Mouse (Mus musculus): Measurements from ENCODE around the gene Fn3krp. TPM values are rescaled to one million over a fixed set of nuclear protein-coding genes. Genes with fewer than 3 reads are reported as not detected.

The Fn3krp gene
- polyA plus RNA-seq, 1 experiment from 2014 or later: 4.6 TPM

- DNase-seq (ENCODE audit: low spot score) (no peak), ATAC-seq (ENCODE audit: low FRiP score, low TSS enrichment) (0 out of 2 replicates have a peak, but pooled peaks have one; percentile 6)
- Histone ChIP-seq H3K4me2 (replicated peaks; ENCODE audit: low read depth) (peak overlapping the region; percentile 73), H3K36me3 (ENCODE audit: control insufficient read depth, insufficient read depth, low read length) (no peaks in the 10 kb centered on the region), H3K9me3 (ENCODE audit: control insufficient read depth, low read length) (no peaks in the 10 kb centered on the region), H3K27me3 (ENCODE audit: control insufficient read depth, insufficient read depth, low read length) (no peaks in the 10 kb centered on the region), H3K4me3 (ENCODE audit: low read depth, low read length) (peak overlapping the region; percentile 71), H3K27ac (replicated peaks) (no peak overlapping the region; the same call in 1 of the 2 replicates), H3K4me1 (replicated peaks; ENCODE audit: control insufficient read depth, insufficient read depth) (0 out of 2 replicates have a peak, but pooled peaks cover 2% of the 10 kb centered on the region), H3K9ac (ENCODE audit: low read length) (no peak overlapping the region)
- WGBS: 25% methylated on average over 9 of the region's 9 CpGs
- TF ChIP-seq CTCF (IDR thresholded peaks at IDR 0.05; ENCODE audit: low read depth): no peak
- no peak for TF ChIP-seq EP300 (optimal IDR thresholded peaks at IDR 0.05)
These were observed 30.1 kb downstream of the Fn3krp start for GRCm38 (mm10) chr11:121451216-121451726.

- under 1% methylated on average over 57 of the region's 58 CpGs for WGBS
- H3K9me3 ChIP-seq (ENCODE audit: control insufficient read depth, low read length): no peaks in the 10 kb centered on the region
- peak; percentile 95 for ATAC-seq (ENCODE audit: low FRiP score, low TSS enrichment)
- H3K4me3 ChIP-seq (ENCODE audit: low read depth, low read length): peak within 1 kb of the TSS; percentile 71
- no peaks in the 10 kb centered on the region for H3K27me3 ChIP-seq (ENCODE audit: control insufficient read depth, insufficient read depth, low read length)
- H3K4me2 ChIP-seq (replicated peaks; ENCODE audit: low read depth): peak within 1 kb of the TSS; percentile 73
- H3K4me1 ChIP-seq (replicated peaks; ENCODE audit: control insufficient read depth, insufficient read depth): 0 out of 2 replicates have a peak, but pooled peaks cover 2% of the 10 kb centered on the region
- no peaks in the 10 kb centered on the region for H3K36me3 ChIP-seq (ENCODE audit: control insufficient read depth, insufficient read depth, low read length)
- peak; percentile 94 for DNase-seq (ENCODE audit: low spot score)
- peak within 1 kb of the TSS; percentile 64 for H3K9ac ChIP-seq (ENCODE audit: low read length)
- TF ChIP-seq EP300 (optimal IDR thresholded peaks at IDR 0.05) (no peak), CTCF (IDR thresholded peaks at IDR 0.05; ENCODE audit: low read depth) (peak; percentile 37)
- H3K27ac ChIP-seq (replicated peaks): peak within 1 kb of the TSS; percentile 45
These were observed 30.8 kb downstream of the Fn3krp start, which contains the start of gene Tbcd for GRCm38 (mm10) chr11:121451753-121452635. TSS of gene Tbcd (plus strand) at chr11:121451949.

GRCm38 (mm10) chr11:121457874-121458273, 36.7 kb downstream of the Fn3krp start:
- H3K9me3 ChIP-seq (ENCODE audit: control insufficient read depth, low read length): no peaks in the 10 kb centered on the region
- peaks cover 7% of the 10 kb centered on the region; the same call in 1 of the 2 replicates for H3K36me3 ChIP-seq (ENCODE audit: control insufficient read depth, insufficient read depth, low read length)

GRCm38 (mm10) chr11:121467408-121467807, 46.2 kb downstream of the Fn3krp start:
- DNase-seq (ENCODE audit: low spot score) (no peak), ATAC-seq (ENCODE audit: low FRiP score, low TSS enrichment) (no peak)
- peaks cover 3% of the 10 kb centered on the region; the same call in 1 of the 2 replicates for H3K36me3 ChIP-seq (ENCODE audit: control insufficient read depth, insufficient read depth, low read length)
- H3K27ac ChIP-seq (replicated peaks): no peak overlapping the region
- H3K27me3 ChIP-seq (ENCODE audit: control insufficient read depth, insufficient read depth, low read length): no peaks in the 10 kb centered on the region
- H3K9me3 ChIP-seq (ENCODE audit: control insufficient read depth, low read length): no peaks in the 10 kb centered on the region
- TF ChIP-seq CTCF (IDR thresholded peaks at IDR 0.05; ENCODE audit: low read depth) (no peak), EP300 (optimal IDR thresholded peaks at IDR 0.05) (no peak)
- 83% methylated on average over 6 of the region's 6 CpGs for WGBS
- no peak overlapping the region for H3K4me3 ChIP-seq (ENCODE audit: low read depth, low read length)
- H3K9ac ChIP-seq (ENCODE audit: low read length): no peak overlapping the region
- no peaks in the 10 kb centered on the region for H3K4me1 ChIP-seq (replicated peaks; ENCODE audit: control insufficient read depth, insufficient read depth)
- H3K4me2 ChIP-seq (replicated peaks; ENCODE audit: low read depth): no peak overlapping the region

More at GRCm38 (mm10) chr11:121457874-121458273, 36.7 kb downstream of the Fn3krp start:
- H3K4me1 ChIP-seq (replicated peaks; ENCODE audit: control insufficient read depth, insufficient read depth): no peaks in the 10 kb centered on the region
- no peak overlapping the region for H3K4me3 ChIP-seq (ENCODE audit: low read depth, low read length)
- DNase-seq (ENCODE audit: low spot score): no peak
- 94% methylated on average over 3 of the region's 3 CpGs for WGBS
- H3K27ac ChIP-seq (replicated peaks): no peak overlapping the region
- no peak overlapping the region for H3K9ac ChIP-seq (ENCODE audit: low read length)
- no peak overlapping the region for H3K4me2 ChIP-seq (replicated peaks; ENCODE audit: low read depth)
- no peak for ATAC-seq (ENCODE audit: low FRiP score, low TSS enrichment)
- H3K27me3 ChIP-seq (ENCODE audit: control insufficient read depth, insufficient read depth, low read length): no peaks in the 10 kb centered on the region
- no peak for TF ChIP-seq EP300 (optimal IDR thresholded peaks at IDR 0.05)
- peak; percentile 26 for TF ChIP-seq CTCF (IDR thresholded peaks at IDR 0.05; ENCODE audit: low read depth)

GRCm38 (mm10) chr11:121474831-121475230, 53.6 kb downstream of the Fn3krp start:
- Histone ChIP-seq H3K9ac (ENCODE audit: low read length) (no peak overlapping the region), H3K4me3 (ENCODE audit: low read depth, low read length) (no peak overlapping the region), H3K9me3 (ENCODE audit: control insufficient read depth, low read length) (no peaks in the 10 kb centered on the region), H3K27me3 (ENCODE audit: control insufficient read depth, insufficient read depth, low read length) (no peaks in the 10 kb centered on the region), H3K36me3 (ENCODE audit: control insufficient read depth, insufficient read depth, low read length) (no peaks in the 10 kb centered on the region; the same call in 1 of the 2 replicates), H3K27ac (replicated peaks) (no peak overlapping the region), H3K4me2 (replicated peaks; ENCODE audit: low read depth) (no peak overlapping the region), H3K4me1 (replicated peaks; ENCODE audit: control insufficient read depth, insufficient read depth) (no peaks in the 10 kb centered on the region)
- ATAC-seq (ENCODE audit: low FRiP score, low TSS enrichment) (no peak), DNase-seq (ENCODE audit: low spot score) (no peak)
- 72% methylated on average over 3 of the region's 3 CpGs for WGBS
- TF ChIP-seq EP300 (optimal IDR thresholded peaks at IDR 0.05) (no peak), CTCF (IDR thresholded peaks at IDR 0.05; ENCODE audit: low read depth) (no peak)
